Mouse (Mus musculus): ENCODE data around the gene Bcl3.

DNA sequence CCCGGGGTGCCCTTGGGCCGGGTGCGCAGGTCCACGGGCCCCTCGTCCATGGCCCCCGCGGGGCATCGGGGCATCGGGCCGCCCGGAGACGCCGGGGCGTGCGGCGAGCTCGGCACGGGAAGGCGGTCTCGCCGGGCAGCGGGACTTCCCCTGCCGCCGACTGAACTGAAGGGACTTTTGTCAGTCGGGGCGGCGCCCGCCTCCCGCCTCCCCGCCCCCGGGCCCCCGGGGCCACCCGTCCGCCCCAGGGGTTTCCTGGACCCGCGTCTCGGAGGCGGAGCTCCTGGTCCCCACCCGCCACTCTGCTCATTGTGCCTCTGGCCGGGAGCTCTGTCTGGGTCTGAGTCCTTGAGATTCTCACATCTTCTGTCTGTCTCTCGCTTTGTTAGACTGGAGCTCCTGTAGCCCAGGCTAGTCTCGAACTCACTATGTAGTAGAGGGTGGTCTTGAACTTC is at the start of gene Bcl3:
- TF ChIP-seq CTCF (IDR thresholded peaks at IDR 0.05; ENCODE audit: low read depth, low read length) (no peak), POLR2A (IDR thresholded peaks at IDR 0.05; ENCODE audit: borderline replicate concordance, low read depth, low read length) (no peak; the same call in 1 of the 2 replicates)

Measured in bone marrow macrophage, adult 2 months (primary cell).